Mouse (Mus musculus): ENCODE measurements around the gene Cdh1. TPM values are rescaled to one million over a fixed set of nuclear protein-coding genes. Genes with fewer than 3 reads are reported as not detected.

The Cdh1 gene
- total and polyA plus RNA-seq, 3 experiments = 0.13 TPM; not detected in 2

GRCm38 (mm10) chr8:106638768-106639295 is 35.7 kb downstream of the Cdh1 start:
- no peak overlapping the region for H3K27ac ChIP-seq (ENCODE audit: insufficient read depth, low read depth)
- H3K4me3 ChIP-seq (replicated peaks in 1 of 3; ENCODE audit: low read depth in 2 of 3, low read length in 2 of 3, poor library complexity in 1 of 3) = no peak overlapping the region
- H3K4me2 ChIP-seq (ENCODE audit: insufficient read depth, low read depth, poor library complexity, severe bottlenecking) = no peak overlapping the region
- peaks cover 0 to 15% of the 10 kb centered on the region in 2 experiments; a peak in 2 of 4 replicates for H3K4me1 ChIP-seq (ENCODE audit: control insufficient read depth in 1 of 2, insufficient read depth in 2 of 2)
- H3K9me3 ChIP-seq (replicated peaks; ENCODE audit: low read length) = no peaks in the 10 kb centered on the region
- dilution Hi-C loops (cut with MboI; ENCODE audit: extremely low pct_ligation_motif_present, extremely low pct_unique_long_range_greater_than_20kb, low sequenced_read_pairs) (no loop called here), in situ Hi-C loops (cut with MboI; ENCODE audit: low pct_ligation_motif_present, low pct_unique_long_range_greater_than_20kb, low sequenced_read_pairs) (no loop called here)
- no peak for DNase-seq (ENCODE audit: extremely low read depth)
- no peaks in the 10 kb centered on the region for H3K79me2 ChIP-seq (replicated peaks; ENCODE audit: control insufficient read depth, extremely low read depth, insufficient read depth, poor library complexity, severe bottlenecking)
- TF ChIP-seq UBTF (IDR thresholded peaks at IDR 0.05; ENCODE audit: low read depth, low read length) (no peak), TBP (conservative IDR thresholded peaks at IDR 0.05; ENCODE audit: low read depth, low read length) (no peak), JUN (IDR thresholded peaks at IDR 0.05; ENCODE audit: insufficient read depth, low read depth, low read length) (no peak), POLR2A (IDR thresholded peaks at IDR 0.05; ENCODE audit: low read depth, low read length) (no peak), ZNF384 (IDR thresholded peaks at IDR 0.05; ENCODE audit: low read depth, low read length) (no peak), ZMIZ1 (IDR thresholded peaks at IDR 0.05; ENCODE audit: low read depth, low read length) (no peak), RCOR1 (conservative IDR thresholded peaks at IDR 0.05; ENCODE audit: low read depth, low read length) (no peak), SIN3A (IDR thresholded peaks at IDR 0.05; ENCODE audit: low read length) (no peak), NRF1 (IDR thresholded peaks at IDR 0.05; ENCODE audit: low read depth, low read length) (no peak), JUND (conservative IDR thresholded peaks at IDR 0.05; ENCODE audit: low read depth, low read length) (no peak), USF2 (conservative IDR thresholded peaks at IDR 0.05; ENCODE audit: low read depth, low read length) (no peak), EP300 (IDR thresholded peaks at IDR 0.05; ENCODE audit: low read length) (no peak), USF1 (IDR thresholded peaks at IDR 0.05; ENCODE audit: low read depth, low read length) (no peak), MEF2A (IDR thresholded peaks at IDR 0.05; ENCODE audit: borderline replicate concordance, low read depth, low read length) (no peak), ZC3H11A (IDR thresholded peaks at IDR 0.05; ENCODE audit: low read depth, low read length) (no peak), ZKSCAN1 (IDR thresholded peaks at IDR 0.05; ENCODE audit: borderline replicate concordance, low read depth, low read length) (no peak), MAZ (IDR thresholded peaks at IDR 0.05; ENCODE audit: low read depth, low read length) (no peak), HCFC1 (IDR thresholded peaks at IDR 0.05; ENCODE audit: low read depth, low read length) (no peak), E2F4 (IDR thresholded peaks at IDR 0.05; ENCODE audit: insufficient replicate concordance, low read depth, low read length) (no peak)
- H3K27me3 ChIP-seq (replicated peaks) = no peaks in the 10 kb centered on the region
- no peaks in the 10 kb centered on the region for H3K36me3 ChIP-seq (replicated peaks in 1 of 2; ENCODE audit: control insufficient read depth in 1 of 2, insufficient read depth in 1 of 2, low read length in 1 of 2)
- H3K9ac ChIP-seq (ENCODE audit: insufficient read depth, low read depth) = no peak overlapping the region

GRCm38 (mm10) chr8:106640212-106640611 is 37.1 kb downstream of the Cdh1 start:
- Histone ChIP-seq H3K4me2 (ENCODE audit: insufficient read depth, low read depth, poor library complexity, severe bottlenecking) (no peak overlapping the region), H3K27ac (ENCODE audit: insufficient read depth, low read depth) (no peak overlapping the region), H3K4me3 (replicated peaks in 1 of 3; ENCODE audit: low read depth in 2 of 3, low read length in 2 of 3, poor library complexity in 1 of 3) (no peak overlapping the region), H3K27me3 (replicated peaks) (no peaks in the 10 kb centered on the region), H3K9me3 (replicated peaks; ENCODE audit: low read length) (no peaks in the 10 kb centered on the region), H3K36me3 (replicated peaks in 1 of 2; ENCODE audit: control insufficient read depth in 1 of 2, insufficient read depth in 1 of 2, low read length in 1 of 2) (no peaks in the 10 kb centered on the region), H3K4me1 (ENCODE audit: control insufficient read depth in 1 of 2, insufficient read depth in 2 of 2) (peaks cover 0 to 14% of the 10 kb centered on the region in 2 experiments; a peak in 2 of 4 replicates), H3K79me2 (replicated peaks; ENCODE audit: control insufficient read depth, extremely low read depth, insufficient read depth, poor library complexity, severe bottlenecking) (no peaks in the 10 kb centered on the region), H3K9ac (ENCODE audit: insufficient read depth, low read depth) (no peak overlapping the region)
- DNase-seq (ENCODE audit: extremely low read depth) = no peak
- in situ Hi-C loops (cut with MboI; ENCODE audit: low pct_ligation_motif_present, low pct_unique_long_range_greater_than_20kb, low sequenced_read_pairs) = loop anchor here (5.0 kb wide), 1 partner anchor 78 kb away; no protein-coding TSS in a partner anchor
- TF ChIP-seq HCFC1 (IDR thresholded peaks at IDR 0.05; ENCODE audit: low read depth, low read length) (no peak), NRF1 (IDR thresholded peaks at IDR 0.05; ENCODE audit: low read depth, low read length) (no peak), USF1 (IDR thresholded peaks at IDR 0.05; ENCODE audit: low read depth, low read length) (no peak), MAX (IDR thresholded peaks at IDR 0.05; ENCODE audit: low read length) (no peak), IRF4 (IDR thresholded peaks at IDR 0.05; ENCODE audit: low read depth, low read length) (no peak), USF2 (conservative IDR thresholded peaks at IDR 0.05; ENCODE audit: low read depth, low read length) (no peak), ZKSCAN1 (IDR thresholded peaks at IDR 0.05; ENCODE audit: borderline replicate concordance, low read depth, low read length) (no peak), TBP (conservative IDR thresholded peaks at IDR 0.05; ENCODE audit: low read depth, low read length) (no peak), PAX5 (IDR thresholded peaks at IDR 0.05; ENCODE audit: low read length) (no peak), EP300 (IDR thresholded peaks at IDR 0.05; ENCODE audit: low read length) (no peak), GABPA (IDR thresholded peaks at IDR 0.05; ENCODE audit: insufficient replicate concordance, low read depth, low read length) (no peak), TCF12 (IDR thresholded peaks at IDR 0.05; ENCODE audit: low read depth, low read length) (no peak), MYC (IDR thresholded peaks at IDR 0.05; ENCODE audit: low read depth, low read length) (no peak), ZMIZ1 (IDR thresholded peaks at IDR 0.05; ENCODE audit: low read depth, low read length) (no peak), POLR2A (IDR thresholded peaks at IDR 0.05; ENCODE audit: low read depth, low read length) (no peak), ELF1 (IDR thresholded peaks at IDR 0.05; ENCODE audit: low read depth, low read length) (no peak)
- dilution Hi-C loops (cut with MboI; ENCODE audit: extremely low pct_ligation_motif_present, extremely low pct_unique_long_range_greater_than_20kb, low sequenced_read_pairs) = no loop called here
